Mouse (Mus musculus): Measurements from ENCODE around the gene Nuak1. TPM values are rescaled to one million over a fixed set of nuclear protein-coding genes. Genes with fewer than 3 reads are reported as not detected.
A peak's percentile ranks its signal among the peaks of the same experiment; 100 is the strongest.

Nuak1 gene
- polyA plus RNA-seq, 2 experiments, result 3.3 to 19.6 TPM

DNA sequence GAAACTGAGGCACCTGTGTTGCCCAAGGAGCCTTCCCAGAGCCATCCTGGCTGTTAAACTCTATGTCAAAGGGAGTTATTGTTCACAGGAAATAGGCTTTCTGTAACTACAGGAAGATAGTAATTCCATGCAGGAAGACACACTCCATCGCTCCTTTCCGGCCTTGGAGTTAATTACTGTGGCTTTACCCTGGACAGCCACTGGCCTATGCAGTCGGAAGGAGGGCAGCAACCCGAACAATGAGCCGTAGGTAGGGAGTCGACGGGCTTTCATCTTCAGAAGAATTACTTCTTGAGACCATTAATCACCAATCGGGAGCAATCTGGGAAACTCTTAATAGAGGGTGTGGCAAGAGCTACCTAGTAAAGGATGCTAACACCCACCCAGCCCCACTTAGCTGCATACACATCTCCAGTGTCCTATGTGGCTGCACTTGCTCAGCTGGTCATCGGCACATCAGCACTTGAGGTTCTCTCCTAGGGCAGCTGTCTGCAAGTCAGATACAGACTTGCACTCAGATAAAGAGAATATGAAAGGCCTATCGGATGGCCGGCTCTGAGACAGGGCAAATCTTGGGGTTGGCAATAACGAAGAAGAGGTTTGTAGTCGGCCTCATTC is 53.7 kb downstream of the Nuak1 start:
- no peak for DNase-seq (ENCODE audit: low spot score)
- Histone ChIP-seq H3K9ac (ENCODE audit: low read depth, low read length, severe bottlenecking) (no peak overlapping the region), H3K9me3 (ENCODE audit: control insufficient read depth, low read length) (no peaks in the 10 kb centered on the region), H3K27ac (replicated peaks; ENCODE audit: low read depth, low read length) (no peak overlapping the region), H3K4me3 (replicated peaks; ENCODE audit: low read length) (no peak overlapping the region), H3K27me3 (ENCODE audit: control insufficient read depth, insufficient read depth, low read length) (no peaks in the 10 kb centered on the region), H3K36me3 (ENCODE audit: control insufficient read depth, insufficient read depth, low read length) (peaks cover 3% of the 10 kb centered on the region), H3K4me1 (ENCODE audit: control insufficient read depth, insufficient read depth, low read length) (peaks cover 33% of the 10 kb centered on the region), H3K4me2 (replicated peaks; ENCODE audit: low read depth, low read length, severe bottlenecking) (no peak overlapping the region)
- 50% methylated on average over 13 of the region's 13 CpGs for WGBS
- ATAC-seq (ENCODE audit: low FRiP score, low read depth), result no peak
- no peak for TF ChIP-seq POLR2A (IDR thresholded peaks at IDR 0.05; ENCODE audit: borderline replicate concordance, extremely low read depth, insufficient read depth, insufficient read length)

DNA sequence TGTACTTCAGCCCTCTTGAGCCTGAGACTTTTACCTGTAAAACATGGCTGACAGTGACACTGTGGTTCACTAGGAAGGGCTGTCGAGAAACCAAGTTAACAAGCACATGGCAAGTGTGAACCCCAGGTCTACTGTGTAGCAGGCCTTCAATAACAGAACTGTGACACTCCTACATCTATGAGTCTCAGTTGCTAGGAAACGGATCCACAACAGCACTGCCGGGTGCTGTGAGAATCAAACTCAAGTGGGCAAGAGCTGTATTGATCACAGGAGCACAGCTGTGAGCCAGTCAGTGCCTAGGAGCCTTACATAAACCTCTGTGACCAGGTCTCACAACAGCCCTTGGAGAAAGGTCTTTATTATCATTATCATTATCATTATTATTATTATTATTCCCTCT is 54.2 kb downstream of the Nuak1 start:
- H3K36me3 ChIP-seq (ENCODE audit: control insufficient read depth, insufficient read depth, low read length), result peaks cover 3% of the 10 kb centered on the region
- H3K27me3 ChIP-seq (ENCODE audit: control insufficient read depth, insufficient read depth, low read length), result no peaks in the 10 kb centered on the region
- no peak overlapping the region for H3K27ac ChIP-seq (replicated peaks; ENCODE audit: low read depth, low read length)
- no peak for TF ChIP-seq POLR2A (IDR thresholded peaks at IDR 0.05; ENCODE audit: borderline replicate concordance, extremely low read depth, insufficient read depth, insufficient read length)
- H3K9ac ChIP-seq (ENCODE audit: low read depth, low read length, severe bottlenecking), result no peak overlapping the region
- peaks cover 33% of the 10 kb centered on the region for H3K4me1 ChIP-seq (ENCODE audit: control insufficient read depth, insufficient read depth, low read length)
- no peaks in the 10 kb centered on the region for H3K9me3 ChIP-seq (ENCODE audit: control insufficient read depth, low read length)
- 75% methylated on average over 3 of the region's 3 CpGs for WGBS
- DNase-seq (ENCODE audit: low spot score) (no peak), ATAC-seq (ENCODE audit: low FRiP score, low read depth) (no peak)
- H3K4me3 ChIP-seq (replicated peaks; ENCODE audit: low read length), result no peak overlapping the region
- no peak overlapping the region for H3K4me2 ChIP-seq (replicated peaks; ENCODE audit: low read depth, low read length, severe bottlenecking)

DNA sequence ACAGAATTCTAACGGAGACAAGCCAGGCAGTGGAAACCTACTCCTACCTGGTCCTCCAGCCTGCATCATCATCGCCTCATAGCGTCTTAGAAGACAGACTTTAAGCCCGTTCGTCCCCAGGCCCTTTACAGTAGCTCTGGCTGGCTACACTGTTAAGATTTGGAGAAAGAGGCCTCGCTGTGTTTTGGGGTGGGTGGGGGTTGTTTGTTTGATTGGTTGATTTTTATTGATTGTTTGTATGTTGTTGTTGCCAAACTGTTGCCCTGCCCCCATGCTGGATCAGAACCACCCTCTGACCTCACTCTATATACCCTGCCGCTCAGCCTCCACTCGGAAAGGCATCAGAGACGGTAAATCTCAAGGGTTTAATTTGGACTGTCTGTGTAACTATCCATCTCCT is 55.6 kb downstream of the Nuak1 start:
- no peak overlapping the region for H3K9ac ChIP-seq (ENCODE audit: low read depth, low read length, severe bottlenecking)
- DNase-seq (ENCODE audit: low spot score), result no peak
- H3K9me3 ChIP-seq (ENCODE audit: control insufficient read depth, low read length), result no peaks in the 10 kb centered on the region
- no peak overlapping the region for H3K4me3 ChIP-seq (replicated peaks; ENCODE audit: low read length)
- TF ChIP-seq POLR2A (IDR thresholded peaks at IDR 0.05; ENCODE audit: borderline replicate concordance, extremely low read depth, insufficient read depth, insufficient read length), result no peak
- no peak overlapping the region for H3K27ac ChIP-seq (replicated peaks; ENCODE audit: low read depth, low read length)
- peaks cover 33% of the 10 kb centered on the region for H3K4me1 ChIP-seq (ENCODE audit: control insufficient read depth, insufficient read depth, low read length)
- ATAC-seq (ENCODE audit: low FRiP score, low read depth), result no peak
- H3K4me2 ChIP-seq (replicated peaks; ENCODE audit: low read depth, low read length, severe bottlenecking), result no peak overlapping the region
- no peaks in the 10 kb centered on the region for H3K27me3 ChIP-seq (ENCODE audit: control insufficient read depth, insufficient read depth, low read length)
- WGBS, result 77% methylated on average over 9 of the region's 9 CpGs
- no peaks in the 10 kb centered on the region; the same call in 1 of the 2 replicates for H3K36me3 ChIP-seq (ENCODE audit: control insufficient read depth, insufficient read depth, low read length)

DNA sequence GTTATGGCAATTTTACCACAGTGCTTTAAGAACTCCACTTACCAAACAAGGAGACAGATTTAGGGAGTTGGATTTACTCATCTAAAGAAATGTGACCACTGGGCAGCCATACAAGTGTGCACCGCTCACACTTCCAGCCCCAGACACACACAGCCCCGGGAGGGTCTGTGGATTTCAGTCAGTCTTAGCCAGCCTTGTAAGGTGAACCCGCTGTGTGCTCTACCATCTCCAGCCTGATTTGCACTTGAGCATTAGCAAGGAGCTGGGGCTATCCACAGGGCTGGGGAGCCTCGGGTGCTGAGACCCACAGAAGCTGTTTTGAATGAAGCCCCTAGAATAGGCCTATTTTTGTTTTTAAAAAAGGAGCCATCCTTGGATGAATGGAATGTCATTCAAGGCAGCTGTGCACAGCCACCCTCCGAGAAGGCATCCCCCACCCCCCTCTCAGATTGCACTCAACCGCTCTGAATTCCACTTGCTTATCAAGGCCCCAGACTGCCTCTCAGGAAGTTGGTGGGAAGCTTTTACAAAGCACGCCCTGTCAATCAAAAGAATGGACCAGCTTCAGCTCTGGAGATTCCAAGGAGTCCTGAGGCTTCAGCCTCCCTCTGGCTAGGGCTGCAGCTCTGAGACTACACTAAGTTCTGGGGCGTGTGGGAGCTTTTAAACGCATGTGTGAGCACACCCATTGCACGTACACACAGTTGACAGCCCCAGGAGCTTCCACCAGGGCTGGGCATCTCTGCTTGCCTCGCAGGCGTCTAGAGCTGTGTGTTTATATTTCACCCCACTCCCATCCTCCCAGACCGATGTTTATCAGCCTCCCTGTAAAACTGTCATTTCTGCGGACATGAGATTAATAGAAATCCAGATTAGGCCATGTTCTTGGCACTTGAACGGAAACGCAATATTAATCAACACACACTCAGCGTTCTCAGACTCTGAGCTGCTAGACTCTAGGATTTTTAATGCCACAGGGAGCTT is 57.2 kb downstream of the Nuak1 start:
- Histone ChIP-seq H3K9ac (ENCODE audit: low read depth, low read length, severe bottlenecking) (no peak overlapping the region), H3K27me3 (ENCODE audit: control insufficient read depth, insufficient read depth, low read length) (no peaks in the 10 kb centered on the region), H3K4me3 (replicated peaks; ENCODE audit: low read length) (no peak overlapping the region), H3K4me1 (ENCODE audit: control insufficient read depth, insufficient read depth, low read length) (peaks cover 22% of the 10 kb centered on the region), H3K9me3 (ENCODE audit: control insufficient read depth, low read length) (no peaks in the 10 kb centered on the region), H3K4me2 (replicated peaks; ENCODE audit: low read depth, low read length, severe bottlenecking) (no peak overlapping the region), H3K36me3 (ENCODE audit: control insufficient read depth, insufficient read depth, low read length) (peaks cover 14% of the 10 kb centered on the region), H3K27ac (replicated peaks; ENCODE audit: low read depth, low read length) (no peak overlapping the region)
- DNase-seq (ENCODE audit: low spot score), result peak; percentile 59
- whole genome bisulfite sequencing, result 26% methylated on average over 17 of the region's 17 CpGs
- no peak for TF ChIP-seq POLR2A (IDR thresholded peaks at IDR 0.05; ENCODE audit: borderline replicate concordance, extremely low read depth, insufficient read depth, insufficient read length)
- ATAC-seq (ENCODE audit: low FRiP score, low read depth), result peak; percentile 69

DNA sequence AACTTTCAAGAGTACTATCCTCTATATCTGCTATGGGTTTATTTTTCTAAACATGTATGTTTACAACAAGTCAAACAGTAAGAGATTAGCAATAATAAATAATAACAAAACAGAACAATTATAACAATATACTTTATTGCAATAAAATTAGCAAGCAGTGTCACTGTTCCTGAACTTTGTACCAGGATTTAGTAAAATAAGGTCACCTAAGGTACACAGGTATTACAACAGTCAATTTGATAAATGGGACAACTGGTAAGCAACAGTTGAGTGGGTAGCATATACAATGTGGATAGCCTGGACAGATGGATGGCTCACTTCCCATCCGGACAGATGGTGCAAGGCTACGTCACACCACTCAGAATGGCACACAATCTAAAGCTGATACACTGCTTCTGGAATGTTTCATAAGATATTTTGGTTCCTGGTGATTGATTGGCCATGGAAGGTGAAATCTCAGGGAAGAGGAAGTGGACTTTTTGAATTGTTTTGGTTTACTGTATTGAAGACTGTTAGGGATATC is 59.1 kb downstream of the Nuak1 start:
- Histone ChIP-seq H3K4me2 (replicated peaks; ENCODE audit: low read depth, low read length, severe bottlenecking) (no peak overlapping the region), H3K9ac (ENCODE audit: low read depth, low read length, severe bottlenecking) (no peak overlapping the region), H3K27ac (replicated peaks; ENCODE audit: low read depth, low read length) (no peak overlapping the region), H3K4me3 (replicated peaks; ENCODE audit: low read length) (no peak overlapping the region), H3K4me1 (ENCODE audit: control insufficient read depth, insufficient read depth, low read length) (peaks cover 12% of the 10 kb centered on the region), H3K9me3 (ENCODE audit: control insufficient read depth, low read length) (no peaks in the 10 kb centered on the region), H3K27me3 (ENCODE audit: control insufficient read depth, insufficient read depth, low read length) (no peaks in the 10 kb centered on the region), H3K36me3 (ENCODE audit: control insufficient read depth, insufficient read depth, low read length) (peaks cover 21% of the 10 kb centered on the region)
- DNase-seq (ENCODE audit: low spot score) (no peak), ATAC-seq (ENCODE audit: low FRiP score, low read depth) (no peak; the same call in 1 of the 2 replicates)
- WGBS, result 86% methylated on average over 2 of the region's 2 CpGs
- no peak for TF ChIP-seq POLR2A (IDR thresholded peaks at IDR 0.05; ENCODE audit: borderline replicate concordance, extremely low read depth, insufficient read depth, insufficient read length)

All from limb, embryonic 14.5 days (tissue).